Mouse (Mus musculus): ENCODE measurements around the gene Kdelr2.

Kdelr2 gene

GRCm38 (mm10) chr5:143471165-143471546 lies 67.5 kb downstream of the Kdelr2 start:
- no peak for DNase-seq (ENCODE audit: low spot score)
